ENCODE assay signal across 17 mouse cellular contexts in the genomic region with DNA sequence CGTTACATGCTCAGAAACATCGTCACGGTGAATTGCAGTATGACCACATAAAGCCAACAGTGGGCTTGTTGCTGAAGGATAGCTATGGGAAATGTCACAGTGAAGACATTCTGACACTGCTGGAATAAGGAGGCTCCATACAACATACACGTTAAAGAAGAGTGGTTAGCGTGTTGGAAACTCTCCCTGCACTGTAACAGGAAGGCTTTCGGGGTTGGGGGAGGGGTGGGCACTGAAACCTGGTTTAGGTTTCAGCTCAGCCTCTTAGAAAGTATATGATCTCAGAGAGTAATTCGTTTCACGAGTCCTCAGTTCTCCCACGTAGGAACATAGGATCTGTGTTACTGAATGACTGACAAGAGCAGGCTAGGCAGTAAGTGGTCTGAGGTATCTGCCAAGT. TPM values are rescaled to one million over a fixed set of nuclear protein-coding genes. Genes with fewer than 3 reads are reported as not detected.
DNase-seq lines count a peak whose midpoint lies in the region; TF ChIP-seq lines count a peak whose summit lies in the region.
"Had no signal": no experiment of that assay in that cellular context is flagged by ENCODE, and none has a peak within 500 bp of the region (broad histone marks: within the 10 kb centered on the region; RNA-seq: fewer than 3 reads in every experiment).

No protein-coding gene starts in this region.

- peak overlapping the region; percentile 56 for H3K4me2 ChIP-seq in CH12.LX (ENCODE audit: insufficient read depth, low read depth, poor library complexity, severe bottlenecking)
- H3K4me2 ChIP-seq: embryonic facial prominence, embryonic 15.5 days; hindbrain, embryonic 12.5 days had no signal

- H3K27ac ChIP-seq in thymus, adult 2 months (ENCODE audit: control insufficient read depth, insufficient read depth, low read length) = no peak overlapping the region
- peak overlapping the region; percentile 31; the same call in 1 of the 2 replicates for H3K27ac ChIP-seq in CH12.LX (ENCODE audit: insufficient read depth, low read depth)
- H3K27ac ChIP-seq: embryonic facial prominence, embryonic 15.5 days; forebrain, embryonic 10.5 days; heart, embryonic 10.5 days; hindbrain, embryonic 12.5 days had no signal

- TF ChIP-seq POLR2A in thymus, adult 2 months (IDR thresholded peaks at IDR 0.05; ENCODE audit: control insufficient read depth, extremely low read depth, insufficient read depth, low read length, poor library complexity) = no peak
- no peak for TF ChIP-seq POLR2A in CH12.LX (IDR thresholded peaks at IDR 0.05; ENCODE audit: low read depth, low read length)

- peaks cover 2% of the 10 kb centered on the region for H3K9me3 ChIP-seq in CH12.LX (replicated peaks; ENCODE audit: low read length)
- H3K9me3 ChIP-seq: embryonic facial prominence, embryonic 15.5 days; forebrain, embryonic 10.5 days; heart, embryonic 10.5 days; hindbrain, embryonic 12.5 days had no signal

- no peak for TF ChIP-seq RAD21 in CH12.LX (IDR thresholded peaks at IDR 0.05; ENCODE audit: low read depth, low read length)

- no peaks in the 10 kb centered on the region for H3K27me3 ChIP-seq in thymus, adult 2 months (ENCODE audit: control insufficient read depth, insufficient read depth, low read length)
- H3K27me3 ChIP-seq in CH12.LX (replicated peaks) = no peaks in the 10 kb centered on the region
- H3K27me3 ChIP-seq: embryonic facial prominence, embryonic 15.5 days; hindbrain, embryonic 12.5 days had no signal

- in situ Hi-C loops in CH12.LX (cut with MboI; ENCODE audit: low pct_ligation_motif_present, low pct_unique_long_range_greater_than_20kb, low sequenced_read_pairs) = loop anchor here (5.0 kb wide), 1 partner anchor 33 kb away; no protein-coding TSS in a partner anchor

- TF ChIP-seq EP300 in CH12.LX (IDR thresholded peaks at IDR 0.05; ENCODE audit: low read length) = no peak; the same call in 1 of the 2 replicates

- peak; percentile 40 for DNase-seq in thymus, postnatal 4 days
- DNase-seq in thymus, adult 2 months = no peak
- DNase-seq in CH12.LX (ENCODE audit: extremely low read depth) = no peak
- DNase-seq in naive thymus-derived CD4-positive, alpha-beta T cell, adult 2 months (ENCODE audit: low read depth) = peak; percentile 24
- DNase-seq in layer of hippocampus, adult 18-20 months (ENCODE audit: low spot score in 2 of 2) = no peak
- no peak for DNase-seq in spleen, adult 18-20 months
- DNase-seq: adrenal gland, adult 8-10 months; cerebellum, adult 8-10 months; embryo, embryonic 11 days; gastrocnemius, postnatal 36 days; heart, adult 18-20 months had no signal

- peak overlapping the region; percentile 3; the same call in 1 of the 2 replicates for H3K9ac ChIP-seq in CH12.LX (ENCODE audit: insufficient read depth, low read depth)
- H3K9ac ChIP-seq: embryonic facial prominence, embryonic 15.5 days; hindbrain, embryonic 12.5 days had no signal

- no peaks in the 10 kb centered on the region for H3K79me2 ChIP-seq in CH12.LX (replicated peaks; ENCODE audit: control insufficient read depth, extremely low read depth, insufficient read depth, poor library complexity, severe bottlenecking)

- dilution Hi-C loops in CH12.LX (cut with MboI; ENCODE audit: extremely low pct_ligation_motif_present, extremely low pct_unique_long_range_greater_than_20kb, low sequenced_read_pairs) = no loop called here

- H3K36me3 ChIP-seq in thymus, adult 2 months (ENCODE audit: control insufficient read depth, insufficient read depth, low read length) = no peaks in the 10 kb centered on the region
- H3K36me3 ChIP-seq in CH12.LX (replicated peaks in 1 of 2; ENCODE audit: control insufficient read depth in 1 of 2, insufficient read depth in 1 of 2, low read length in 1 of 2) = peaks cover 0 to 6% of the 10 kb centered on the region in 2 experiments
- H3K36me3 ChIP-seq: embryonic facial prominence, embryonic 15.5 days; forebrain, embryonic 10.5 days; heart, embryonic 10.5 days; hindbrain, embryonic 12.5 days had no signal

- TF ChIP-seq CTCF in thymus, adult 2 months (IDR thresholded peaks at IDR 0.05; ENCODE audit: borderline replicate concordance, control insufficient read depth, extremely low read depth, insufficient read depth, low read length, poor library complexity) = no peak
- TF ChIP-seq CTCF in CH12.LX (conservative IDR thresholded peaks at IDR 0.05 in 1 of 2, IDR thresholded peaks at IDR 0.05 in 1 of 2; ENCODE audit: low read depth in 2 of 2, low read length in 2 of 2) = no peak

- WGBS in thymus, adult 2 months = 80% methylated on average over 9 of the region's 9 CpGs

- no peak overlapping the region for H3K4me3 ChIP-seq in thymus, adult 2 months (ENCODE audit: control insufficient read depth, insufficient read depth, low read length)
- peak overlapping the region in 1 of 3 experiments; percentile 13 for H3K4me3 ChIP-seq in CH12.LX (replicated peaks in 1 of 3; ENCODE audit: low read depth in 2 of 3, low read length in 2 of 3, poor library complexity in 1 of 3)
- H3K4me3 ChIP-seq: embryonic facial prominence, embryonic 15.5 days; erythroblast, embryonic 14.5 days; forebrain, embryonic 10.5 days; heart, embryonic 10.5 days; hindbrain, embryonic 12.5 days had no signal

- peaks cover 8% of the 10 kb centered on the region for H3K4me1 ChIP-seq in thymus, adult 2 months (replicated peaks; ENCODE audit: control insufficient read depth, insufficient read depth, low read length)
- H3K4me1 ChIP-seq in CH12.LX (ENCODE audit: control insufficient read depth in 1 of 2, insufficient read depth in 2 of 2) = peaks cover 14 to 35% of the 10 kb centered on the region in 2 experiments
- H3K4me1 ChIP-seq: forebrain, embryonic 10.5 days; heart, embryonic 10.5 days had no signal

TF ChIP-seq in CH12.LX, 34 proteins besides CTCF, POLR2A, EP300 and RAD21:
- TF ChIP-seq USF2 (conservative IDR thresholded peaks at IDR 0.05; ENCODE audit: low read depth, low read length) (no peak), TBP (conservative IDR thresholded peaks at IDR 0.05; ENCODE audit: low read depth, low read length) (no peak), CHD2 (IDR thresholded peaks at IDR 0.05; ENCODE audit: low read length) (peak; percentile 36; the same call in 1 of the 2 replicates)

RNA-seq across cellular contexts. Expression of gene Stat4, which starts 52.7 kb away (rescaled TPM):
- polyA plus RNA-seq in thymus, adult 2 months (2012; rRNA removed) = 7.8 and 8.8 TPM in 2 replicates
- total RNA-seq in CH12.LX (2012; rRNA removed) (9.1 and 17.5 TPM in 2 replicates), CH12.LX (2014; rRNA removed) (12.2 and 16.7 TPM in 2 replicates)
- polyA plus RNA-seq in CH12.LX (2012; ENCODE audit: insufficient read length, low read depth) = 10.6 and 11.4 TPM in 2 replicates
- under 1 TPM; 0.46 to 0.97 TPM for total RNA-seq in layer of hippocampus, adult 18-20 months (2021)
- total RNA-seq: gastrocnemius, adult 8-10 months had no signal
- polyA plus RNA-seq: erythroblast, embryonic 14.5 days had no signal

Comparison
In these comparisons a context has a peak if more than half of its experiments do, and no peak if none do; other contexts are left out.
1. DNase-seq: peak in thymus, postnatal 4 days (single experiment) and naive thymus-derived CD4-positive, alpha-beta T cell, adult 2 months (single experiment); none in thymus, adult 2 months (single experiment), CH12.LX (single experiment), layer of hippocampus, adult 18-20 months (0 of 2) and spleen, adult 18-20 months (0 of 2).
2. RNA of gene Stat4, which starts 52.7 kb away (total RNA-seq): 9.1 to 17.5 TPM in CH12.LX; 0.46 to 0.97 TPM in layer of hippocampus, adult 18-20 months; every median in the first group is over 4 times any median in the second.